10 mouse cellular contexts compared by ENCODE assay signal in the genomic region with DNA sequence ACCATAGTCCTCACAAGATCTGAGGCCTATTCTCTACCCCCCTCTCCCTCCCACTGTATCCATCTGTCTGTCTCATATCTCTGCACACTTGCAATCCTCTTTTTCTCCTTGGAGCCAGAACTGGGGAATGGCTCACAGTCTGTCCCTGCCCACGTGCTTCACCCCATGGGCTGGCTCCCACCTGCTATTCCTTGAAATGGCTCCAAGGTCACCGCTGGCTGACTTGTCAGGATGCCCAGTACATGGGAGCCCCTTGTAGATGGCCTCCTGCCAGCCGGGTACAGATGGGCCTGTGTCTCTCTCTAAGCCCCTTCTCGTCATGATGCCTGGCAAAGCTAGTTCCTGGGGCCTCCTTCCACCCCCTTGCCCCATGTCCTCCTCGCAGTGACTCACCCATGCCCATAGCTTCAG.
A peak's percentile ranks its signal among the peaks of the same experiment; 100 is the strongest.
DNase-seq lines count a peak whose midpoint lies in the region; ATAC-seq lines count a peak whose summit lies in the region.
"Had no signal": no experiment of that assay in that cellular context is flagged by ENCODE, and none has a peak within 500 bp of the region (broad histone marks: within the 10 kb centered on the region; RNA-seq: fewer than 3 reads in every experiment).

No protein-coding gene starts in this region.

- H3K36me3 ChIP-seq in midbrain, embryonic 13.5 days, result 0 out of 2 replicates have a peak, but pooled peaks cover 4% of the 10 kb centered on the region
- no peaks in the 10 kb centered on the region for H3K36me3 ChIP-seq in midbrain, embryonic 11.5 days (ENCODE audit: control insufficient read depth, insufficient read depth, low read length)
- H3K36me3 ChIP-seq: G1E; heart, embryonic 15.5 days; liver, embryonic 15.5 days had no signal

- peak; percentile 49; the same call in 1 of the 2 replicates for ATAC-seq in midbrain, embryonic 13.5 days
- ATAC-seq in midbrain, embryonic 11.5 days (ENCODE audit: low FRiP score), result no peak

- no peak for DNase-seq in midbrain, embryonic 11.5 days (ENCODE audit: low spot score, missing footprints)
- peak; percentile 95 to 98 for DNase-seq in cerebellum, postnatal 10 days
- DNase-seq in layer of hippocampus, adult 8-10 months (ENCODE audit: low spot score in 2 of 2), result peak; percentile 61 to 65
- peak; percentile 53 for DNase-seq in right cerebral cortex, postnatal 4 days
- DNase-seq in lung, postnatal 10 days, result no peak
- DNase-seq in adipocyte (ENCODE audit: low spot score), result no peak

- H3K9me3 ChIP-seq in midbrain, embryonic 13.5 days, result no peaks in the 10 kb centered on the region
- H3K9me3 ChIP-seq in midbrain, embryonic 11.5 days (ENCODE audit: control insufficient read depth, low read length), result no peaks in the 10 kb centered on the region
- H3K9me3 ChIP-seq: heart, embryonic 15.5 days; liver, embryonic 15.5 days had no signal

- no peak overlapping the region for H3K27ac ChIP-seq in midbrain, embryonic 13.5 days
- no peak overlapping the region for H3K27ac ChIP-seq in midbrain, embryonic 11.5 days (ENCODE audit: low read depth, low read length)
- H3K27ac ChIP-seq: heart, embryonic 15.5 days; liver, embryonic 15.5 days had no signal

- no peak overlapping the region for H3K4me3 ChIP-seq in midbrain, embryonic 13.5 days (replicated peaks)
- H3K4me3 ChIP-seq in midbrain, embryonic 11.5 days (ENCODE audit: low read depth, low read length), result no peak overlapping the region
- H3K4me3 ChIP-seq: heart, embryonic 15.5 days; liver, embryonic 15.5 days had no signal

- no peak overlapping the region for H3K4me2 ChIP-seq in midbrain, embryonic 13.5 days (replicated peaks)
- no peak overlapping the region for H3K4me2 ChIP-seq in midbrain, embryonic 11.5 days
- H3K4me2 ChIP-seq: heart, embryonic 15.5 days; liver, embryonic 15.5 days had no signal

- H3K9ac ChIP-seq in midbrain, embryonic 13.5 days (replicated peaks), result no peak overlapping the region
- H3K9ac ChIP-seq in midbrain, embryonic 11.5 days (ENCODE audit: low read length), result no peak overlapping the region
- H3K9ac ChIP-seq: heart, embryonic 15.5 days; liver, embryonic 15.5 days had no signal

- H3K27me3 ChIP-seq in midbrain, embryonic 13.5 days, result no peaks in the 10 kb centered on the region
- no peaks in the 10 kb centered on the region for H3K27me3 ChIP-seq in midbrain, embryonic 11.5 days (ENCODE audit: control insufficient read depth, insufficient read depth, low read length)
- H3K27me3 ChIP-seq: heart, embryonic 15.5 days; liver, embryonic 15.5 days had no signal

- H3K4me1 ChIP-seq in midbrain, embryonic 13.5 days (replicated peaks), result peaks cover 15% of the 10 kb centered on the region
- no peaks in the 10 kb centered on the region; the same call in 1 of the 2 replicates for H3K4me1 ChIP-seq in midbrain, embryonic 11.5 days (ENCODE audit: control insufficient read depth, insufficient read depth, low read length)
- H3K4me1 ChIP-seq: heart, embryonic 15.5 days; liver, embryonic 15.5 days had no signal

- WGBS in midbrain, embryonic 13.5 days, result 68% methylated on average over 5 of the region's 5 CpGs
- 90% methylated on average over 5 of the region's 5 CpGs for WGBS in midbrain, embryonic 11.5 days

Comparison
In these comparisons a context has a peak if more than half of its experiments do, and no peak if none do; other contexts are left out.
1. DNase-seq: peak in cerebellum, postnatal 10 days (2 of 2), layer of hippocampus, adult 8-10 months (2 of 2) and right cerebral cortex, postnatal 4 days (single experiment); none in midbrain, embryonic 11.5 days (single experiment), lung, postnatal 10 days (single experiment) and adipocyte (single experiment).